Mouse (Mus musculus): Measurements from ENCODE around the gene Ppp1r36. TPM values are rescaled to one million over a fixed set of nuclear protein-coding genes. Genes with fewer than 3 reads are reported as not detected.

The Ppp1r36 gene
- polyA plus RNA-seq (2012; ENCODE audit: low replicate concordance) = not detected in 2 replicates

DNA sequence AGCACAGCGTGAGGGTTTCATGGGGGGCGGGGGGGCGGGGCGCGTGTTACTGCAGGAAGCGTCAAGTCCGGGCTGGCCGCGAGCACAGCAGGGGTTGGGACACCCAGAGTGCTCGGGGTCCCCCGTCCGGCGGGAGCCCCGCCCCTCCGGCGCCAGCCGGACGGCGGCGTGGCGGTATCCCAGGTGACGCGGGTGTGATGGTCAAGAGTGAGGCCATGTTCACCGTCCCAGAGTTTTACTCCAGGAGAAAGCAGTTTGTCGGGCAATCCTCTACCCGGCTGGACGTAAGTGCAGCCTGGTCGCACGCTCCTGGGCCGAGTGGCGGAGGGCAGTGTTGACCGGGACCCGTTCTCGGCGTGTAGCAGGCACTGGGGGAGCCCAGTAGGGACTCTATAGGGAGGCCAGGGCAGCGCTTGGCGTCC is at the start of gene Ppp1r36:
Ppp1r36 (plus strand) TSS at position 106 of the 422 bp plus-strand sequence.

DNA sequence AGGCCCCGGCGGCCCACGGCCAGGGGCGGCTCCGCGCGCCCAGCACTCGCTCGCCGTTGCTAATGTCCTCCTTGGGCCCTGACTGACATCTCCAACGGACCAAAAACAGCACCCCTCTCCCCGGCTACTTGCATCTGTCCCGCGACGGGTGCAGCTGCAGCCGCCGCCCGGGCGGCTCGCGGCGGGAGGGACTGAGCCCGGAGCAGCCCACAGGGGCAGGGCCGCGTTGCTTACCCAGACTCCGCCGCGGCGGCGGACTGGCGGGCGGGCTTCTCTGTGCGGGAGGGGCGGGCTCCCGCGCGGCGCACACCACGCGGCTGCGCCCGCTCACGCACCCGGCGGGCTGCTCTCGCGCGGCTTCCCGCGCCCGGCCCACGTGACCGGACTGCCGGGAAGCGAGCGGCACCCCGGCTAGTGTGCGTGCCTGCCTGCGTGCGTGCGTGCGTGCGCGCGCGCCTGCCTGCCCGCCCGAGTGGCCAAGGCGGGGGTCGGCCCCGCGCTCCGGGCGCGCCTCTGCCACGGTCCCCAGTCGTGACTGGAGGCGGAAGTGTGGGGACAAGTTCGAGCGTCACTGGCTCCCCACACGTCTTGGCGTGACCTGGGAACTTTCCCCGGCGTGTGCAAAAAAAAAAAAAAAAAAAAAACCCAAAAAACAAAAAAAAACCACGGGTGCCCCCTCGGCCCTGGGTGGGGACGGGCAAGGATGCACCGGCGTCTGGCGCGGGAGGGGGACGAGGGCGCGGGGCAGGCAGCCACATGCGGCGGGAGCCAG is 47.9 kb upstream of the Ppp1r36 start, which contains the start of gene Zbtb25:
Zbtb25 (minus strand) TSS at position 397 of the 772 bp plus-strand sequence.

DNA sequence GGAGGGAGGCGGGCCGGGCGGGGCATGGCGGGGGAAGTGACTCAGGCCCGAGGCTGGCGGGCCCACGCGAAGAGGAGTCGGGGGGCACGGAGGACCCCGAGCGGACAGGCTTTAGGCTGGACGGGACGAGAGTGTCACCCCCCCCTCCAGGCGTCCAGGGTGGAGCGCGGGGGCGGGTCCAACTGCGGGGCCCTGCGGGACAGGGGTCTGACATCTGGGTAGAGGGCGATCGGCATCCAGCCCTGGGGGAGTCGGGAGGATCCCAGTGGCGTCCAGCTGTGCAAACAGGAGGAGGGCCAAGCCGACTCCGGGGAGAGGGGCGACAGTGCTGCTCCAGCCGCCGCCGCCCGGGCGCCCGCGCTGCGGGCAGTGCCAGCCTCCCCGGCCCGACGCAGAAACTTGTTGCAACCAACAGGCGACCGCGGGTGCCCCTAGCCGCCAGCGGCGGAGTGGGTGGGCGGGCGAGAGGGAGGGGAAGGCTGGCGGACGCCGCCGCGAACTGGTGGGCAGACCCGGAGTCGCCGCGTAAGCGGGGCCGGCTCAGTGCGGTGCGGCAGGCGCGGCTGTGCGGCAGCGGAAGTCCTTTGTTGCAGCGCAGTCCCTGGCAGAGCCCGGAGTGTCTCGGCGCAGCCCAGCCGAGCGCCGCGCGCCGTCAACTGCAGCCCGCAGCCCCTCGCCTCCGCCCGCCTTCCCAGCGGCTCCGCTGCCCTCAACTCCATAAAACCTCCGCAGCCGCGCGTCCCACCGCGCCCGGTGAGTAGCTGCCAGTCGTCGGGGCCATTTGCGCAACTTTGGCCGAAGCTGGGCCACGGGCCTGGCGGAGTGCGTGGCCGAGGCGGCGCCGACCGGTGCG is 47.1 kb upstream of the Ppp1r36 start, which contains the start of gene Zbtb1:
Zbtb1 (plus strand) TSS at position 289 of the 853 bp plus-strand sequence.

DNA sequence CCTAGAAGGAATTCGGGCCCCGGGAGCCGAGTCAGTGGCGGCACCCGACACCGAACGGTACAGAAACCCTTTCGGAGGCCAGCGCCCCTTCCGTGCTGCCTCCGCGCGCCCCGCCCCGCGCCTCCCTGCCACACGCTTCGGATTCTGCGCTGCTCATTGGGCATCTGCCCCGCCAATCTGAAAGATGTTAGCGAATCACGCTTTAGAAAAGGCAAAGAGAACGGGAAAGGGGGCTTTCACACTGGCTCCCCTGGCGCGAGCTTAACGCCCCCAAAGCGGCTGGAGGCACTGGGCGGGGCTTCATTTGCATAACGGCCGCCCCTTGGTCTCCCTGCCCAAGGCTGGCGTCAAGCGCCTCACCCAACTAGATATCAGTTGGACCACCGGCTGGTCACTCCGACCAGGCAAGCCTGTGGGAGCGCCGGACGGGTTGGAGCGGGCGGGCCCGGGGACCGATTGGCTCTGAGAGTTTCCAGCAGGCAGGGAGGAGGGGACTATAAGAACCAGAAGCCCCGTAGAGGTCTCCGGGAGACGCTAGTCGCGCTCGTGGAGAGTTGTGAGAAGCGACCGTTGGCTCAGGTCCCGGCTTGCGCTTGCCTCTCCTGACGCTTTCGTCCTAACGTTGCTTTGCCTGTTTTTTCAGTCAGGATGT is 13.3 kb upstream of the Ppp1r36 start, which contains the start of gene Hspa2:
Hspa2 (plus strand) TSS at position 291 of the 652 bp plus-strand sequence.

Other genes with a start within 250 kb of the Ppp1r36 start
- gene Esr2, start 240.3 kb upstream of the Ppp1r36 start, polyA plus RNA-seq (2012; ENCODE audit: low replicate concordance) = not detected in 2 replicates
- 0.11 TPM in 1 of 2 replicates, not detected in the other for gene Tex21, start 170.8 kb upstream of the Ppp1r36 start, polyA plus RNA-seq (2012; ENCODE audit: low replicate concordance)
- gene Mthfd1, start 162.2 kb upstream of the Ppp1r36 start, polyA plus RNA-seq (2012; ENCODE audit: low replicate concordance) = 233 and 259 TPM in 2 replicates
- gene Akap5, start 92.6 kb upstream of the Ppp1r36 start, polyA plus RNA-seq (2012; ENCODE audit: low replicate concordance) = 0.65 TPM in 1 of 2 replicates, not detected in the other
- gene Zbtb25, start 47.9 kb upstream of the Ppp1r36 start, polyA plus RNA-seq (2012; ENCODE audit: low replicate concordance) = 7.0 and 8.4 TPM in 2 replicates
- 12.6 and 15.0 TPM in 2 replicates for gene Zbtb1, start 47.3 kb upstream of the Ppp1r36 start, polyA plus RNA-seq (2012; ENCODE audit: low replicate concordance)
- gene Hspa2, start 13.4 kb upstream of the Ppp1r36 start, polyA plus RNA-seq (2012; ENCODE audit: low replicate concordance) = 1.5 and 2.8 TPM in 2 replicates
- 2.1 and 2.2 TPM in 2 replicates for gene Plekhg3, start 113.4 kb downstream of the Ppp1r36 start, polyA plus RNA-seq (2012; ENCODE audit: low replicate concordance)

Measured in leukemia stem cell, adult 10-12 weeks (primary cell).